Mouse (Mus musculus) liver, embryonic 11.5 days (tissue): ENCODE data around the gene Serac1. TPM values are rescaled to one million over a fixed set of nuclear protein-coding genes. Genes with fewer than 3 reads are reported as not detected.

Experiments used
- ATAC-seq: fragments of 200-750 bp; cut with Nextera tagmentation; replicated peaks from 2 replicates; pipeline ENCODE4 v1.8.0; 2017; ENCODE audit warnings: moderate number of reproducible peaks, mild to moderate bottlenecking, moderate TSS enrichment, moderate library complexity; ENCODE audit not compliant: low FRiP score
- DNase-seq: peaks from one replicate; pipeline ENCODE4 v3.0.0-alpha.2; 2017; ENCODE audit warnings: low spot score
- H3K27ac ChIP-seq: fragments of 300-500 bp; sonication (generic); 2 replicates; pipeline ENCODE4 v1.5.1; 2014; ENCODE audit warnings: mild to moderate bottlenecking, low read depth, low read length, control low read depth
- H3K27me3 ChIP-seq: fragments of 300-500 bp; sonication (generic); replicated peaks from 2 replicates; pipeline ENCODE4 v1.6.1; 2014; ENCODE audit warnings: low read length, mixed read lengths; ENCODE audit not compliant: control insufficient read depth, insufficient read depth
- H3K36me3 ChIP-seq: fragments of 300-500 bp; sonication (generic); 2 replicates; pipeline ENCODE4 v1.6.1; 2014; ENCODE audit warnings: mild to moderate bottlenecking, low read length, moderate library complexity, mixed read lengths; ENCODE audit not compliant: control insufficient read depth, insufficient read depth
- H3K4me1 ChIP-seq: fragments of 300-500 bp; sonication (generic); replicated peaks from 2 replicates; pipeline ENCODE4 v1.6.1; 2014; ENCODE audit warnings: low read length, mixed read lengths; ENCODE audit not compliant: control insufficient read depth, insufficient read depth
- H3K4me2 ChIP-seq: fragments of 300-500 bp; sonication (generic); 2 replicates; pipeline ENCODE4 v1.6.1; 2014; ENCODE audit warnings: mild to moderate bottlenecking, control low read depth, moderate library complexity
- H3K4me3 ChIP-seq: fragments of 300-500 bp; sonication (generic); 2 replicates; pipeline ENCODE4 v1.5.1; 2014; ENCODE audit warnings: low read depth, low read length, control low read depth
- H3K9ac ChIP-seq: fragments of 300-500 bp; sonication (generic); 2 replicates; pipeline ENCODE4 v1.6.1; 2014; ENCODE audit warnings: low read depth, low read length, control low read depth
- H3K9me3 ChIP-seq: fragments of 300-500 bp; sonication (generic); 2 replicates; pipeline ENCODE4 v1.6.1; 2016; ENCODE audit warnings: low read length, inconsistent platforms, mixed read lengths; ENCODE audit not compliant: control insufficient read depth
- WGBS: fragments of 180-500 bp; shearing (Covaris S2); extraction: QIAGEN DNeasy Blood & Tissue Kit; methylation state at CpG from one replicate; pipeline ENCODE4 v1.1.7; 2014; 5-methylcytosine and 5-hydroxymethylcytosine counted together
- polyA plus RNA-seq: library from polyadenylated mRNA; unstranded; fragments of >200 nt; fragmentation: Nextera tagmentation; extraction: Ambion mirVana; gene quantifications from 2 replicates; pipeline ENCODE4 v1.2.1, GENCODE M21; 2014

Gene Serac1
- polyA plus RNA-seq, 1 experiment from 2014 or later, result 4.6 TPM

DNA sequence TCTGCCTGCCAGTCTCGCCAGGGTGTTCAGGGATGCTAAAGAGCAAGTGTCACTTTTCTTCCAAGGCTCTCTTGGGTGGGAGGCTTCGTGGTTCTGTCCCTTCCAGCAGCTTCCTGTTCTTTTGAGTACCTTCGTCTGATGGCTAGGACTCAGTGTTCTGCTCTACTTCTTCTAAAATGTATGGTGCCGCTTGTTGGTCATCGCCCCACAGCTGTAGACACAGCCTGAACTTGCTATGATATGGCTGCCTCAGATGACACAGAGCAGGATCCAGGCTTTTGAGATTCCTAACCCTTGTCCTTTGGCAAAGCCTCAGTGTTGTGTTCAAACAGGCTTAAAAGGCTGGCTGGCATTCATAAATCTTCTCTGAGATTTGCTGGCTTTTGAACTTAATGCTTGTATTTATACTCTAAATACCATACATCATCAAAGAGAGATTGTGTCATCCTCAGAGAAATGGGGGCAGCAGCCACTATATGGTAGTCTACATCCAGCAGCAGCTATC lies 80.5 kb downstream of the Serac1 start:
- no peak for ATAC-seq
- DNase-seq, result no peak
- 55% methylated on average over 5 of the region's 5 CpGs for WGBS
- Histone ChIP-seq H3K4me3 (no peak overlapping the region), H3K9me3 (no peaks in the 10 kb centered on the region), H3K36me3 (no peaks in the 10 kb centered on the region), H3K4me1 (no peaks in the 10 kb centered on the region), H3K27ac (no peak overlapping the region), H3K9ac (no peak overlapping the region), H3K4me2 (no peak overlapping the region), H3K27me3 (no peaks in the 10 kb centered on the region)

DNA sequence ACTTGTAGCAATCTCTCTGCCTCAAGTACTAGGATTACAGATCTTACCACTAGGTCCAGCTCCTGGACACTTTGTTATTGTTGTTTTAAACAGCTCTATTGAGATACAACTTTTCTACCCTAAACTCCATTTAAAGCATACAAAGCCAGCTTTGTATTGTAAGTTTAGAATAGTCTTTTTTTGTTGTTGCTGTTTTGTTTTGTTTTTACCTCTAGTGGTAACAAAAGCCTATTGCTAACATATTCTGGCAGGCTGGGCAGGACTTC lies 81.4 kb downstream of the Serac1 start:
- Histone ChIP-seq H3K9me3 (no peaks in the 10 kb centered on the region), H3K36me3 (no peaks in the 10 kb centered on the region), H3K9ac (no peak overlapping the region), H3K27me3 (no peaks in the 10 kb centered on the region), H3K4me3 (no peak overlapping the region), H3K27ac (no peak overlapping the region), H3K4me2 (no peak overlapping the region), H3K4me1 (no peaks in the 10 kb centered on the region)
- ATAC-seq, result no peak
- DNase-seq, result no peak

DNA sequence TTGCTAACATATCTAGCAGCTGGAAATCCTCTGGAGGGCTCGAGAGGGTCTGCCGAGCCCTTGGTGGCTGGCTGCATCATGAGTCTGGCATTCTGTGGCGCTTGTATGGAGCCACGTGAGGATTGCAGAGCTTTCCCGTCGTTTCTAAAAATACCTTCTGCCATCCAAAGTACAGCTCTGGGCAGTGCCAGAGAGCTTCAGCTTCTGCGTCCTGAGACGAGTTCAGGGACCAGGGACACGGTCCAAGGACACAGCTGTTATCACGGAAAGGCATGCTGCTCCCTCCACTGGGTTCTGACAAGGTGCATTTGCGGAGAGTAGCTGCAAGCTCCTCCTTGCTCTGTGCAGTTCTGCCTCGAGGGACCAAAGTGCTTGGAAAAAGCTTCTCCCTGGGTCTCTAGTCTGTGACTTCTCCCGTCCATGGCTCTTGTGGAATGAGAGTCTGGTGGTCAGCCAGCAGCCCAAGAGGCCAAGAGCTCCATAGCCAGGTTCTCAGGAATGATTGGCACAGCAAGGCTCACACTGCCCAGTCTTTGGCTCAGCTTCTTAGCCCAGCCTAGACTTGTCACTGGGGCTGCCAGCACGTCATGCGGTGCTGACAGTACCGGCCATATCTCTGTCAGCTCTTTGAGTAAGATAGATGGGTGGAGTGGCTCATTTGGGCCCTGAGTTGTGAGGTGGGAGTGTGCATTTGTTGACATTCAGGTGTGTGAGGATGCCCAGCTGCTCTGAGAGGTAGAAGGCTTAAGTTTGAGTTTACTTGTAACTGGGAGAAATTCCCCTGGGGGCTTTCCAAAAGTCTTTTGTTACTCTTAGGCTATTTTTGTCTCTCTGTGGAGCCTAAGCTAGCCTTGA lies 81.9 kb downstream of the Serac1 start:
- 68% methylated on average over 16 of the region's 16 CpGs for WGBS
- Histone ChIP-seq H3K9ac (no peak overlapping the region), H3K4me3 (no peak overlapping the region), H3K4me1 (no peaks in the 10 kb centered on the region), H3K27me3 (no peaks in the 10 kb centered on the region), H3K36me3 (no peaks in the 10 kb centered on the region), H3K9me3 (no peaks in the 10 kb centered on the region), H3K4me2 (no peak overlapping the region), H3K27ac (no peak overlapping the region)
- ATAC-seq, result no peak
- DNase-seq, result no peak

DNA sequence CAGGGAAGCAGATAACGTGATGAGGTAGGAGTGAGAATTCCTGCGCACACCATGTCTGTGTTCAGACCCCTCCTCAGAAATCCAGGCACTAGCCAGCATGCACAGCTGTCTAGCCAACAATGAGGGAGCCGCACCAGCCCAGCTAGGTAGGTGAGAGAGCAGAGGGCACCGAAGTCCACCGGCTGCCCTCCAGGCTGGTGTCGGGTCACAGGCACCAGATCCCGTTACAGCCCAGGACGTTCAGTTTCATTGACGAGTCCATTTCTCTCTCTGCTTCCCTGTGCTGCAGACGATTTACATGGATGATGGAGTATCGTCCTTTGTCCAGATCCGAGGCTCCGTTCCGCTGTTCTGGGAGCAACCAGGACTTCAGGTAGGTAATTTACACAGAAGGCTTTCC lies 83.0 kb downstream of the Serac1 start:
- no peak overlapping the region for H3K27ac ChIP-seq
- no peaks in the 10 kb centered on the region for H3K36me3 ChIP-seq
- WGBS, result 77% methylated on average over 14 of the region's 14 CpGs
- no peak overlapping the region for H3K4me2 ChIP-seq
- DNase-seq (no peak), ATAC-seq (no peak)
- no peaks in the 10 kb centered on the region for H3K4me1 ChIP-seq
- no peaks in the 10 kb centered on the region for H3K27me3 ChIP-seq
- H3K4me3 ChIP-seq, result no peak overlapping the region
- no peak overlapping the region for H3K9ac ChIP-seq
- H3K9me3 ChIP-seq, result no peaks in the 10 kb centered on the region

DNA sequence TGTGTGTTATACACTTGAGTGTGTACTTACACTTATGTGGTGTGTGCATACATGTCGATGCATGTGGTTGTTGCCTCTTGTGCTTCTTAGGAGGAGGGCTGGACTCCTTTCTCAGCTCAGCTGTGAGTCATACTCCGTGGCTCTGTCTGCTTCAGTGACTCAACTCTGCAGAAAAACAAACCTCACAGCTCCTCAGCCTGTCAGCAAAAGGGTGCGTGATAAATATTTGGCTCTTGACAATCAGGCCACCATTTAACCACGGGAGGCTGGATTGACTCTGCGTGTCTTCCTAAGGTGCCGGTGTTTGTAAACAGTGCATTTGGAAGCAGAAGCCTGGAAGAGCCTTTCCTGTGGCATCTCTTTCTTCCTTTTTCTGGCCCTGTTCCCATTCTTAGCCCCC lies 84.9 kb downstream of the Serac1 start:
- no peak for ATAC-seq
- H3K4me1 ChIP-seq, result no peaks in the 10 kb centered on the region

DNA sequence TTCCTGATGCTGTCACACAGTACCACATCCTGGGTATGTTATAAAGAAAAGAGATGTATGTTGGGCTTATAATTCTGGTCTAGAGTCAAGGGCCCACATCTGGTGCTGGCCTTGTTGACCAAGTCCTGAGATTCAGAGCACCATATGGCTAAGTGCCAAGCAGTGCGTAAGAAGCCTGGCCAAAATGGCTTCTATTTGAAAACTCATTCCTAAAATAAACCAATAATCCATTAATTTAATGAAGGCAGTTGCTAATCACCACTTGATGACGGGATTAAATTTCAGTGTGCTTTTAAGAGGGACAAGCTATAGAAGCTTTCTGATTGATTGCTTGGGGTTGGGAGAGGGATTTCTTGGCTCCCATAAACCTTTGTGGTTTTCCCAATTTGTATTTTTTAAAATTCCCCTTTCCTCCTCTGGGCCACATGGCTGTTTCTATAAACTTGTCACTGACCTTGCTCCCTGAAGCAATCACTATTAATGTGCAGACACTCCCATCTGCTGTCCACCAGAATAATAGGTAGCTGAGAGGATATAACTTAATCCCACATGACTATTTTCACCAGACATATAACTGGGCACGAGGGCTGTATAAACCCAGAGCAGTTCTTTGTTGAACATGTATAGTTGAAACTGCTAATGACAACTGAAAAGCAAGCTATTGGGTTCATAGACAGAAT lies 85.8 kb downstream of the Serac1 start:
- no peak for ATAC-seq
- no peaks in the 10 kb centered on the region for H3K36me3 ChIP-seq

More for the DNA sequence above, 84.9 kb downstream of the Serac1 start:
- H3K9me3 ChIP-seq, result no peaks in the 10 kb centered on the region
- H3K9ac ChIP-seq, result no peak overlapping the region
- no peak overlapping the region for H3K4me2 ChIP-seq
- no peaks in the 10 kb centered on the region for H3K36me3 ChIP-seq
- no peaks in the 10 kb centered on the region for H3K27me3 ChIP-seq
- 71% methylated on average over 6 of the region's 6 CpGs for WGBS
- no peak for DNase-seq
- H3K4me3 ChIP-seq, result no peak overlapping the region
- no peak overlapping the region for H3K27ac ChIP-seq

DNA sequence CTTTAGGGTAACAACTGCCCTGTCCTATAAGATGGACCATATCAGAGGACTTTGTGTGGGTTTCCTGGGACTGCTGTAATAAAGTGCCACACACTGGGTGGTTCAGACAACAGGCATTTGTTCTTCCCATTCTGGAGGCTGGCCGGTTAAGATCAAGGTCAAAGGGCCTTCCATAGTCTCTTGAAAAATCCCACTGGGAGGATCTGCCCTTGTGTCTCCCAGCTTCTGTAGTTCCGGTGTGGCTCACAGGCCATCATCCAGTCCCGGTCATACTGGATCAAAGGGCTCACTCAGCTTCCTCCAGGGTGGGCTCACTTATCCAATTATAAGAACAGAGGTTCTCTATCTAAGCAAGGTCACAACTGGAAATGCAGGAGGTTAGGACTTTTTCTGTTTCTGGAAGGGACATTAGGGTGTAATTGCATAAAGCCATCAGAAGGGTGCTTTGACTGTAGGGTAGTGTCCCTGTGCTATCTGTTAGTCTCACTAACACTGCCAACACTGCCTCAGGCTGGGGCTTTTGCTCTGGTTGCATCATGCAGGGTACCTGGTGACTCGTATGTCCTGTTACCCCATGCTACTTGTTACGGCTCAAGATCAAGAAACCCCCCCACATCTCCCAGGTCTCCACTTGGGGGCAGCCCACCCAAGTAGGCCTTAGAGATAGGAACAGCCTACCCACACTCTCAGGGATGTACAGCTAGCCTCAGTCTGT lies 86.5 kb downstream of the Serac1 start:
- H3K4me1 ChIP-seq, result no peaks in the 10 kb centered on the region
- 77% methylated on average over 5 of the region's 5 CpGs for WGBS
- ATAC-seq, result no peak

More for the DNA sequence above, 85.8 kb downstream of the Serac1 start:
- H3K9me3 ChIP-seq, result no peaks in the 10 kb centered on the region
- DNase-seq, result no peak
- H3K4me2 ChIP-seq, result no peak overlapping the region
- H3K4me1 ChIP-seq, result no peaks in the 10 kb centered on the region
- H3K4me3 ChIP-seq, result no peak overlapping the region
- no peak overlapping the region for H3K9ac ChIP-seq
- 82% methylated on average over 3 of the region's 3 CpGs for WGBS
- H3K27me3 ChIP-seq, result no peaks in the 10 kb centered on the region
- H3K27ac ChIP-seq, result no peak overlapping the region

More for the DNA sequence above, 86.5 kb downstream of the Serac1 start:
- no peaks in the 10 kb centered on the region for H3K9me3 ChIP-seq
- DNase-seq, result no peak
- no peaks in the 10 kb centered on the region for H3K27me3 ChIP-seq
- no peak overlapping the region for H3K4me3 ChIP-seq
- H3K9ac ChIP-seq, result no peak overlapping the region
- H3K36me3 ChIP-seq, result no peaks in the 10 kb centered on the region
- H3K4me2 ChIP-seq, result no peak overlapping the region
- no peak overlapping the region for H3K27ac ChIP-seq
